Mouse (Mus musculus) hindbrain, embryonic 10.5 days (tissue): ENCODE results near the gene Lhx5. TPM values are rescaled to one million over a fixed set of nuclear protein-coding genes. Genes with fewer than 3 reads are reported as not detected.

Experiments
- DNase-seq: peaks from one replicate; pipeline ENCODE4 v3.0.0-alpha.2; 2017; ENCODE audit warnings: low spot score
- H3K27ac ChIP-seq: fragments of 300-500 bp; sonication (generic); 2 replicates; pipeline ENCODE4 v1.5.1; 2016; ENCODE audit warnings: mild to moderate bottlenecking, moderate library complexity
- H3K27me3 ChIP-seq: fragments of 300-500 bp; sonication (generic); 2 replicates; pipeline ENCODE4 v1.6.1; 2016; ENCODE audit warnings: mild to moderate bottlenecking; ENCODE audit not compliant: poor library complexity, insufficient read depth, severe bottlenecking
- H3K36me3 ChIP-seq: fragments of 300-500 bp; sonication (generic); 2 replicates; pipeline ENCODE4 v1.6.1; 2016; ENCODE audit warnings: mild to moderate bottlenecking, moderate library complexity
- H3K4me1 ChIP-seq: fragments of 300-500 bp; sonication (generic); replicated peaks from 2 replicates; pipeline ENCODE4 v1.6.1; 2016; ENCODE audit warnings: mild to moderate bottlenecking
- H3K4me3 ChIP-seq: fragments of 300-500 bp; sonication (generic); 2 replicates; pipeline ENCODE4 v1.5.1; 2016; ENCODE audit warnings: mild to moderate bottlenecking, moderate library complexity
- H3K9me3 ChIP-seq: fragments of 300-500 bp; sonication (generic); 2 replicates; pipeline ENCODE4 v1.6.1; 2016; ENCODE audit warnings: mild to moderate bottlenecking, moderate library complexity
- WGBS: fragments of 180-500 bp; shearing (Covaris S2); methylation state at CpG from one replicate; pipeline ENCODE4 v1.1.7; 2016; 5-methylcytosine and 5-hydroxymethylcytosine counted together
- polyA plus RNA-seq: library from polyadenylated mRNA; unstranded; fragments of >200 nt; fragmentation: Nextera tagmentation; extraction: Ambion mirVana; gene quantifications from 2 replicates; pipeline ENCODE4 v1.2.1, GENCODE M21; 2016

Lhx5 gene
- polyA plus RNA-seq, 1 experiment from 2014 or later: 34.0 TPM

DNA sequence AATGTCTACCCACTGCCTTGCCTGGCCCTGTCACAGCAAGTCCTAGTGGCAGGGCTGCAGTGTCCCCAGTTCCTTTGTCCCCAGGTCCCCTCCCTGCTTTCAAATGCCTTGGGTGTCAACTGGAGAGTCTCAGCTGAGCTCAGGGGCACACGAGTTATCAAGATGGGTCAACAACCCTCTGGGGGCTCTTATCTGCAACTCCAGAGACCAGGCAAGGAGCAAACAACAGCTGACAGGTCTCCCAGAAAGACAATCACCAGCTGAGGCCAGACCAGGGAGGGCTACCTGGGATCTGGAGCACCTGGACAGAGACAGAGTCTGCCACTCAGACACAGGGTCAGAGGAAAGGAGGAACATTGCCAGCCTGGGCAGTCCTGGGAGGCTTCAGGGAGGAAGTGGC lies 24.8 kb downstream of the Lhx5 start:
- H3K27ac ChIP-seq: peak overlapping the region; percentile 16; the same call in 1 of the 2 replicates
- H3K27me3 ChIP-seq: peaks cover 39% of the 10 kb centered on the region
- no peak overlapping the region for H3K4me3 ChIP-seq
- H3K9me3 ChIP-seq: no peaks in the 10 kb centered on the region
- no peaks in the 10 kb centered on the region for H3K36me3 ChIP-seq
- 36% methylated on average over 1 of the region's 1 CpGs for WGBS
- no peak for DNase-seq
- peaks cover 11% of the 10 kb centered on the region; the same call in 1 of the 2 replicates for H3K4me1 ChIP-seq

DNA sequence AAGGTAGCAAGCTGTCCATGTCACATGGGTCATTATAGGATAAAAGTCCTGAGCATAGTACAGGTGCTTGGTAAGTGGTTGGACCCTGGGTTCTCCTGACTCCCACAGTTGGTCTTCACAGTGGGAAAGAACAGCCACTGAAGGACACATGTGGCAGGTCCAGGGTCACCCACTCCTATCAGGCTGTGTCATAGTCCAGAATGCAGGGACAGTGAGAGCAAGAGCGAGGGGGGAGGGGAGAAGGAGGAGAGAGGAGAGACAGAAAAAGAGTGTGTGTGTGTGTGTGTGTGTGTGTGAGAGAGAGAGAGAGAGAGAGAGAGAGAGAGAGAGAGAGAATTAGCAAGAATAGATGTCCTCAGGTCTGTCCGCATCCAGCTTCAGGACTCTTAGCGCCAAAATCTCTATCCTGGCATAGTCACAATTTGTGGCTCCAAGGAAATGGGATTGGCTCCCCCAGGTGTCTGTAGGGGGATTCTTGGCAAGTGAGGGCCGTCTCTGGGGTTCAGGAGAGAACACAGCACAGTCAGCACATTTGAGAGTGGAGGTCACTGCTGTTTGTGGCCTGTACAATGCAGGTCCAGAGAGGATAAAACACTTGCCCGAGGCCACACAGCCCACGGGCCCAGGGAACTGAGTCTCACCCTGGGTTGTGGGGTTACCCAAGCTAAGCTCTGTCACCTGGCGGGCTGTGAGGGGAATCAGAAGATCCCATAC lies 25.5 kb downstream of the Lhx5 start:
- H3K4me3 ChIP-seq: no peak overlapping the region
- no peaks in the 10 kb centered on the region for H3K36me3 ChIP-seq
- H3K27ac ChIP-seq: no peak overlapping the region
- H3K9me3 ChIP-seq: no peaks in the 10 kb centered on the region
- peaks cover 46% of the 10 kb centered on the region for H3K27me3 ChIP-seq
- DNase-seq: no peak
- peaks cover 11% of the 10 kb centered on the region; the same call in 1 of the 2 replicates for H3K4me1 ChIP-seq
- 49% methylated on average over 7 of the region's 7 CpGs for WGBS

DNA sequence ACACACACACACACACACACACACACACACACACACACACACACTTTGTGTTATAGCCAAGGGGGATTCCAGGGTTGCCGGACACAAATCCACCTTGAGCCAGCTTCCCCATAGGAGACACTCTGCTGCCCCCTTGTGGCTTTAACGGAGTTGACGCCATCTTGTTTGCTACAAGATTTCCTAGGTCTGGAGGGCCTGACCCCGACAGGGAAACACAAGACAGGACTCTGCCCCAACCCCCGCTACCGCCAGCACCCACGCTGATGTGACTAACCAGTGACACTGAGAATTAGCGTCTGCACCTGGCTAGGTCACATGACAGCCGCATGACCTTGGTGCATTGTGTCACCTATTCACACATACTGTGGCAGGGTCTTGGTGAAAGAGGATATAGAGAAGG lies 26.1 kb downstream of the Lhx5 start:
- Histone ChIP-seq H3K4me3 (no peak overlapping the region), H3K27ac (no peak overlapping the region), H3K27me3 (peaks cover 52% of the 10 kb centered on the region), H3K9me3 (no peaks in the 10 kb centered on the region), H3K4me1 (peaks cover 11% of the 10 kb centered on the region; the same call in 1 of the 2 replicates), H3K36me3 (no peaks in the 10 kb centered on the region)
- 6% methylated on average over 9 of the region's 9 CpGs for WGBS
- DNase-seq: peak; percentile 88

DNA sequence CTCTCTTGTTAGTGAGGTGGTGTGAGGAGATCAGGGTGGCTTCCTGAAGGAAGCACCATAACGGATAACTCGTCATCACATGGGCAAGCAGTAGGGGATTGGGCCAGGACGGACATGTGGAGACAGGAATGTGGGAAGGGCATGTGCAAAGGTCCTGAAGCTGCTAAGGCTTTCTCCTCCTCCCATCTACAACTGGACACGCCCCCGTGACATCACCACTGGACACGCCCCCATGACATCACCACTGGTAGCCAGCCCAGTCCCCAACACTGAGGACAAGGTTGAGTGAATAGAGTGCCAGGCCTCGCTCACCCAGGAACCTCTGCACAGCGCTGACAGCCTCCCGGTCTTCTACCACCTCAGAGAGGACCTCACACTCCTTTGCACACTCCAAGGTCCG lies 27.6 kb downstream of the Lhx5 start:
- no peak overlapping the region for H3K4me3 ChIP-seq
- H3K36me3 ChIP-seq: no peaks in the 10 kb centered on the region
- H3K27ac ChIP-seq: no peak overlapping the region
- 83% methylated on average over 10 of the region's 10 CpGs for WGBS
- H3K27me3 ChIP-seq: peaks cover 59% of the 10 kb centered on the region
- DNase-seq: no peak
- H3K4me1 ChIP-seq: peaks cover 11% of the 10 kb centered on the region; the same call in 1 of the 2 replicates
- H3K9me3 ChIP-seq: no peaks in the 10 kb centered on the region

DNA sequence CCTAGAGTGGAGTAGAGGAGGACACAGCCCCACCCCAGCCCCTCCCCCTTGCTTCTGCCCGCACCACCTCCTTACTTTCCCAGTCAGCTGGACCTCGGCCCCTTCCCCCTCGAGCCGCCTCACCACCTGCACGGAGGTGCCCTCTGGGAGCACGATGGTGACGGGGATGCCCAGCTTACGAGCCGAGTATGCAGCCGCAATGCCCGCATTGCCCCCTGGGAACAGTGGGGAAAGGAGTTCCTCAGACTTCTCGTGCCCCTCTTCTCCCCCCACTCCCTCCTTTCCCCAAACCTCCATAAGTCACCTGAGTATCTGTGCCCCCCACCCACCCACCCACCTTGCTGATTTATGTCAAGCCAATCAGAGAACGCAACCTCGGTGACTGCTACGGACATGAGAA lies 30.4 kb downstream of the Lhx5 start:
- 79% methylated on average over 15 of the region's 15 CpGs for WGBS
- H3K4me3 ChIP-seq: no peak overlapping the region
- H3K27me3 ChIP-seq: peaks cover 39% of the 10 kb centered on the region
- H3K9me3 ChIP-seq: 0 out of 2 replicates have a peak, but pooled peaks cover 2% of the 10 kb centered on the region
- H3K4me1 ChIP-seq: peaks cover 8% of the 10 kb centered on the region
- H3K36me3 ChIP-seq: no peaks in the 10 kb centered on the region
- H3K27ac ChIP-seq: no peak overlapping the region
- DNase-seq: no peak

DNA sequence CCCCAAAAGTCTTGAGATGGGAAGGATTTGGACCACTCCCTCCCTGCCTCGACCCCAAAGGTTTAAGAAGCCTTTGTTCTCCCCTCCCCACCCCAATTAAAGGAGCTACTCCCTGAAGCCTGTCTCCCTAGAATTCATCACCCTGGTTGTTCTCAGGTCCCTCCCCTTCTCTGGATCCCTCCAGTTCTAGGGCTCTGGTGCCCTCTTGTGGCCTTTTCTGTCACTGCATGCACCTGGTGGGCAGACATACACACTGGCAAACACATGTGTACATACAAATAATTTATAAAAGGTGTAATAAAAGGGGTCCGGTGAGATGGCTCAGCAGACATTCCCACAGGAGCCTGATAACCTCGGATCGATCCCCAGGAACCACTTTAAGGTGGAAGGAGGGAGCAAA lies 32.8 kb downstream of the Lhx5 start:
- DNase-seq: peak; percentile 29
- Histone ChIP-seq H3K27me3 (peaks cover 32% of the 10 kb centered on the region), H3K9me3 (0 out of 2 replicates have a peak, but pooled peaks cover 2% of the 10 kb centered on the region), H3K4me3 (no peak overlapping the region), H3K36me3 (no peaks in the 10 kb centered on the region), H3K27ac (no peak overlapping the region), H3K4me1 (peaks cover 7% of the 10 kb centered on the region)
- 79% methylated on average over 4 of the region's 4 CpGs for WGBS

DNA sequence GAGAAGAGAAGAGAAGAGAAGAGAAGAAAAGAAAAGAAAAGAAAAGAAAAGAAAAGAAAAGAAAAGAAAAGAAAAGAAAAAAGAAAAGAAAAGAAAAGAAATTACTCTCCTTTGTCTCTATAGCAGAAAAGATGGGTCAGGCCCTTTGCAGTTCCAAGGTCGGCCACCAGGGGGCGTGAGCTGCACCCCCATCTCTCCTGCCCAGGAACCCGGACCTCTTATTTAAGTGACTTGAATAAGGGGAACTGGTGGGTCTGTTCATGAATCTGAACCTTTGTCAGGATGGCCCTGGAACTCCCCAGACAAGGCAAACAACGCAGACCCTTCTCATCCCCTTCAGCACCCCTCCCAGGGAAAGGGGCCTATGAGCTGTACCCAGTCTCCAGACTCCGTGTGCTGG lies 33.6 kb downstream of the Lhx5 start:
- DNase-seq: no peak
- Histone ChIP-seq H3K36me3 (no peaks in the 10 kb centered on the region), H3K9me3 (0 out of 2 replicates have a peak, but pooled peaks cover 2% of the 10 kb centered on the region), H3K27me3 (peaks cover 26% of the 10 kb centered on the region), H3K4me3 (no peak overlapping the region), H3K27ac (no peak overlapping the region), H3K4me1 (peaks cover 7% of the 10 kb centered on the region)
- WGBS: 43% methylated on average over 5 of the region's 5 CpGs

DNA sequence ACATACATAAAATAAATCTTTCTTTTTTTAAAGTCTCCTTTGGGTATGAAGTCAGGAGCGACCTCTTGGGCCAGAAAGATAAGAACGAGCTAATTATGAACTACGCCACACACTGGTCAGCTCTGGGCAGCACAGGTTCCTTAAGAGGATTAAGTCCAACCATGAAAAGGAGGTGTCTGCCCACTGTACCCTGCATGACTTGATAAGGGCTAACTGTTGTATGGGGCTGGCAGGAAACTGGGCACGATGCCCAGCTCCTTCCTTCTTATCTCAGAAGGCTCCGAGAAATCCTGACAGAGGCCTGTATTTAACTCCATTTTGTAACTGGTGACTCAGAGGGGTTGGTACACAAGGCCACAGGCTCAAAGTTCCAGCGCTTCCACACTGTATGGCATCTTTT lies 34.4 kb downstream of the Lhx5 start:
- Histone ChIP-seq H3K27ac (no peak overlapping the region), H3K27me3 (peaks cover 22% of the 10 kb centered on the region), H3K4me1 (peaks cover 7% of the 10 kb centered on the region), H3K9me3 (0 out of 2 replicates have a peak, but pooled peaks cover 2% of the 10 kb centered on the region), H3K36me3 (no peaks in the 10 kb centered on the region), H3K4me3 (no peak overlapping the region)
- WGBS: 91% methylated on average over 6 of the region's 6 CpGs
- DNase-seq: no peak

DNA sequence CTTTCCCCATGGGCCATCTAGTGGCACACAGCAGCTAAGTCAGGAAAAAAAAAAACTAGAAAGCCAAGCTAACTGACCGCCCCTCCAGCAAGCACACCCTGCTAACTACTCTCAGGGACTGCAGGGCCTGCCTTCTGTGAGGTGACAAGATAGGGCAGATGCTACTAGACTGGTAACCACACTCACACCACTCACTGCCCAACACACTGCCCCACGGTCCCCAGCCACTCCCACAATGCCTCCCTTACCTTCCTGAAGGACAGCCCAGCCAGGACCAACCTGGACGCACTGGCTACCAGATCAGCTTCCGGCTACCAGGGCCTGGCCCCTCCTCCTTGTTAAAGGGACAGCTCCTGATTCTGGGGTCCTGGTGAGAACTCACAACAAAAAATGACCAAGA lies 35.5 kb downstream of the Lhx5 start:
- Histone ChIP-seq H3K27me3 (peaks cover 12% of the 10 kb centered on the region), H3K9me3 (0 out of 2 replicates have a peak, but pooled peaks cover 2% of the 10 kb centered on the region), H3K36me3 (no peaks in the 10 kb centered on the region), H3K4me3 (peak overlapping the region; percentile 39), H3K4me1 (peaks cover 10% of the 10 kb centered on the region; the same call in 1 of the 2 replicates), H3K27ac (peak overlapping the region; percentile 64)
- WGBS: 9% methylated on average over 4 of the region's 4 CpGs
- peak; percentile 36 for DNase-seq

DNA sequence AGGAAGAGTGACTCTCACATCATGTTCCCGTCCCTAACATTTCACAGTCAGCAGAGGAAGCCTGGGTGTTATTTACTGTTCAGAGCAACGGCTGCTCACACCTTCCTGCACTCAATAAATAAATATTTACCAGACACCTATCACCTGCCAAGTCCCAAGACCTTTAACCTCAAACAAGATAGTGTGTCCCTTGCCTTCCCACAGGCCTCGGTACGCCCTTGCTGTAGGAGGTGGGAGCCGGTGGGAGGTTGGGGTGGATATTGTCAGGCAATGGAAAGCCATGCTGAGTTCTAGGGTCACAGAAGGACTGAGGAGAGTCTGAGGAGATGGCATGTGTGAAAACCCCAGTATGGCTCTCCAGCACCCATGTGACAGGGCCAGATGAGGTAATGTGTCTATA lies 36.8 kb downstream of the Lhx5 start:
- Histone ChIP-seq H3K4me3 (no peak overlapping the region), H3K27ac (no peak overlapping the region), H3K9me3 (0 out of 2 replicates have a peak, but pooled peaks cover 2% of the 10 kb centered on the region), H3K4me1 (peaks cover 10% of the 10 kb centered on the region; the same call in 1 of the 2 replicates), H3K36me3 (no peaks in the 10 kb centered on the region), H3K27me3 (no peaks in the 10 kb centered on the region)
- no peak for DNase-seq
- WGBS: 80% methylated on average over 5 of the region's 5 CpGs

DNA sequence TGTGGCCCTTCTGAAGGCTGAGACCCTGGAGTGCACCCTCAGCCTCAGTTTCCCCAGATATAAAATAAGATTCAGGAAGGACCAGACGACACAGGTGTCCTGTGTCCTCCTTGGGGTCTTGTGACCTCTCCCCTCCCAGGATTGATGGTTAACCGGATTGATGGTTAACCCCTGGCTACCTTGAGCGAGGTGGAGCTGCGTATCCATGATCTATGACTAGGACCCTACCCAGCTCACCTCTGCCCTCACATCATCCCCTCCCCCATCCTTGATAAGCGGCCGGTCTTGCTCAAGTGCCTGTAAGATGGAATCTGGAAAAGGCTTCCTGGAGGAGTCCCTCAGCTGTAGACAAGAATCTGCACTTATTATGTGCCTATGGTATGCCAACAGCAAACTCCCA lies 37.3 kb downstream of the Lhx5 start:
- no peak overlapping the region for H3K27ac ChIP-seq
- H3K27me3 ChIP-seq: no peaks in the 10 kb centered on the region
- DNase-seq: no peak
- H3K4me3 ChIP-seq: no peak overlapping the region
- no peaks in the 10 kb centered on the region for H3K36me3 ChIP-seq
- 0 out of 2 replicates have a peak, but pooled peaks cover 2% of the 10 kb centered on the region for H3K9me3 ChIP-seq
- H3K4me1 ChIP-seq: peaks cover 10% of the 10 kb centered on the region; the same call in 1 of the 2 replicates
- 90% methylated on average over 6 of the region's 6 CpGs for WGBS

DNA sequence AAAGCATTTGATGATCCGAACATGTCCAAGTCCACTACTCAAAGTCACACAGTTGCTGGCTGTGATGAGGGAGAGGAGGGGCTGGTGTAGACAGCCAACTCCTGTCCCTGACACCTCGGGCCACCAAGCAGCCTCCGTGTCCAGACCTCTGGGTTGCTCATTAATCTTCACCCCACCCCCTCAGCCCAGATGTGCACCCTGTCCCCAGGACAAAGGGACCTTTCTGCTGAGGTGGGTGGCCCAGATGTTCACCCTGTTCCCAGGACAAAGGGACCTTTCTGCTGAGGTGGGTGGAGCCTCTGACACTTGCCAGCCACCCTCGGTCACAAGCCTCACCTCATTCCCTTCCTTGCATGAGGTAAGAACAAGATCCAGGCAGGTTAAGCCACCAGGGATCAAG lies 40.0 kb downstream of the Lhx5 start:
- DNase-seq: no peak
- Histone ChIP-seq H3K4me1 (peaks cover 16% of the 10 kb centered on the region), H3K9me3 (no peaks in the 10 kb centered on the region), H3K27me3 (peaks cover 5% of the 10 kb centered on the region; the same call in 1 of the 2 replicates), H3K27ac (no peak overlapping the region), H3K36me3 (no peaks in the 10 kb centered on the region), H3K4me3 (no peak overlapping the region)
- WGBS: 68% methylated on average over 4 of the region's 4 CpGs

DNA sequence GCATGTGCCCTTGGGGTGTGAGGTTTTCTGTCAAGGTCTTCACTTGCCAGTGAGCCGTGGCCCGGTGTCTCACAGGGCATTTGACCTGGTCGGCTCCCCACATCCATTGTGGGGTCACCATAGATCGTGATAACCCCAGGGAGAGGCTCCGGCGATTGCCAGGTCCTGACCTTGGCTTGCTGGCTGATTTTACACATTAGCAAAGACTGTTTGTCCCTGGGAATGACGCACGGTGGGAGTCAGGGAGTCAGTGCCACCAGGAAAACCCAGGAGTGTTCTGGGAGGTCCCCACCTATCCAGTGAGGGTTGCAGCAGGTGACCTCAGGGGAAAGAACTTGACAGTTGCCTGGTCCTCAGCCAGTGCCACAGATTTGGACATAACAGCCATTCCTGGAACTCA lies 41.3 kb downstream of the Lhx5 start, which contains the start of gene Sdsl:
Gene Sdsl, minus strand, starts transcription at position 41 of the 400 bp plus-strand sequence.
- H3K4me3 ChIP-seq: no peak within 1 kb of the TSS
- 77% methylated on average over 8 of the region's 8 CpGs for WGBS
- no peak for DNase-seq
- no peak within 1 kb of the TSS for H3K27ac ChIP-seq
- peaks cover 10% of the 10 kb centered on the region for H3K4me1 ChIP-seq
- H3K9me3 ChIP-seq: no peaks in the 10 kb centered on the region
- peaks cover 16% of the 10 kb centered on the region; the same call in 1 of the 2 replicates for H3K27me3 ChIP-seq
- no peaks in the 10 kb centered on the region for H3K36me3 ChIP-seq
